Mouse (Mus musculus) thymus, adult 2 months (tissue): ENCODE measurements around the gene Samd8.

Experiments
- CTCF ChIP-seq: fragments of 200-500 bp; IDR thresholded peaks from 2 replicates; pipeline ENCODE4 v1.5.1; 2012; ENCODE audit warnings: mild to moderate bottlenecking, control low read depth, low read length, moderate library complexity, borderline replicate concordance; ENCODE audit not compliant: control insufficient read depth, poor library complexity, insufficient read depth; ENCODE audit errors: extremely low read depth
- POLR2A ChIP-seq: fragments of 200-500 bp; IDR thresholded peaks from 2 replicates; pipeline ENCODE4 v1.6.1; 2012; ENCODE audit warnings: mild to moderate bottlenecking, low read length, control low read depth, moderate library complexity; ENCODE audit not compliant: control insufficient read depth, poor library complexity, insufficient read depth; ENCODE audit errors: extremely low read depth

GRCm38 (mm10) chr14:21816255-21816654 is 65.9 kb downstream of the Samd8 start:
- TF ChIP-seq CTCF (no peak), POLR2A (no peak)
